Mouse (Mus musculus) liver, embryonic 14.5 days (tissue): ENCODE results near the gene Fam83d. TPM values are rescaled to one million over a fixed set of nuclear protein-coding genes. Genes with fewer than 3 reads are reported as not detected.

ENCODE experiments used
- ATAC-seq: fragments of 200-750 bp; cut with Nextera tagmentation; 2 replicates; pipeline ENCODE4 v1.8.0; 2017; ENCODE audit warnings: moderate number of reproducible peaks, mild to moderate bottlenecking, moderate library complexity; ENCODE audit not compliant: insufficient read depth
- DNase-seq, 3 experiments: peaks; one replicate each; pipeline ENCODE4 v3.0.0-alpha.2; 2012 to 2013; ENCODE audit warnings: low read depth in 3 of 3, low spot score in 3 of 3
- H3K27ac ChIP-seq: fragments of 300-500 bp; sonication (generic); 2 replicates; pipeline ENCODE4 v1.5.1; 2014; ENCODE audit warnings: moderate library complexity, mild to moderate bottlenecking, control low read depth, inconsistent platforms
- H3K27me3 ChIP-seq: fragments of 300-500 bp; sonication (generic); 2 replicates; pipeline ENCODE4 v1.6.1; 2014; ENCODE audit warnings: mild to moderate bottlenecking, low read length, moderate library complexity; ENCODE audit not compliant: control insufficient read depth, insufficient read depth
- H3K36me3 ChIP-seq: fragments of 300-500 bp; sonication (generic); replicated peaks from 2 replicates; pipeline ENCODE4 v1.6.1; 2014; ENCODE audit warnings: low read depth; ENCODE audit not compliant: control insufficient read depth, insufficient read depth
- H3K4me1 ChIP-seq, 2 experiments: fragments of 200-500 bp in 1 of 2; fragments of 300-500 bp in 1 of 2; sonication (generic) in 1 of 2; replicated peaks; 2 replicates each; pipeline ENCODE4 v1.6.1; 2012 to 2014; ENCODE audit warnings: antibody characterized with exemption in 1 of 2, inconsistent platforms in 1 of 2, low read length in 1 of 2; ENCODE audit not compliant: control insufficient read depth in 2 of 2, insufficient read depth in 2 of 2
- H3K4me2 ChIP-seq: fragments of 300-500 bp; sonication (generic); 2 replicates; pipeline ENCODE4 v1.6.1; 2014; ENCODE audit warnings: low read depth, mild to moderate bottlenecking, control low read depth, moderate library complexity
- H3K4me3 ChIP-seq, 2 experiments: fragments of 200-500 bp in 1 of 2; fragments of 300-500 bp in 1 of 2; sonication (generic) in 1 of 2; 2 replicates each; pipeline ENCODE4 v1.5.1; 2012 to 2014; ENCODE audit warnings: low read depth in 2 of 2, low read length in 2 of 2, mild to moderate bottlenecking in 2 of 2, control low read depth in 1 of 2, inconsistent platforms in 1 of 2, moderate library complexity in 1 of 2; ENCODE audit not compliant: insufficient read depth in 1 of 2
- H3K9ac ChIP-seq: fragments of 300-500 bp; sonication (generic); replicated peaks from 2 replicates; pipeline ENCODE4 v1.6.1; 2014; ENCODE audit warnings: mild to moderate bottlenecking, control low read depth, moderate library complexity
- H3K9me3 ChIP-seq: fragments of 300-500 bp; sonication (generic); 2 replicates; pipeline ENCODE4 v1.6.1; 2016; ENCODE audit warnings: low read length, mixed read lengths; ENCODE audit not compliant: control insufficient read depth
- CTCF ChIP-seq: IDR thresholded peaks from 2 replicates; pipeline ENCODE4 v1.5.1; 2016; ENCODE audit warnings: antibody characterized with exemption, low read depth, control low read depth
- EP300 ChIP-seq: IDR thresholded peaks from 2 replicates; pipeline ENCODE4 v1.6.1; 2016; ENCODE audit warnings: antibody characterized with exemption, low read depth
- WGBS: fragments of 180-500 bp; shearing (Covaris S2); extraction: QIAGEN DNeasy Blood & Tissue Kit; methylation state at CpG from one replicate; pipeline ENCODE4 v1.1.7; 2014; ENCODE audit not compliant: insufficient replicate concordance; 5-methylcytosine and 5-hydroxymethylcytosine counted together
- polyA plus RNA-seq, 2 experiments: library from polyadenylated mRNA; depleted of rRNA in 1 of 2; stranded (reverse) in 1 of 2; unstranded in 1 of 2; fragments of >200 nt; fragmentation: Nextera tagmentation in 1 of 2; extraction: Ambion mirVana in 1 of 2; gene quantifications; 2 replicates each; pipeline versions ENCODE4 v1.2.1 to v1.2.3; 2012 to 2014

Fam83d gene
- polyA plus RNA-seq (2012; rRNA removed) (11.6 and 12.4 TPM in 2 replicates), polyA plus RNA-seq (2014; fragmentation: Nextera tagmentation; extraction: Ambion mirVana) (11.2 and 13.7 TPM in 2 replicates)

GRCm38 (mm10) chr2:158767742-158768339 lies at the start of gene Fam83d:
Gene Fam83d, plus strand, starts transcription at chr2:158768093.
- peaks cover 20 to 29% of the 10 kb centered on the region in 2 experiments for H3K4me1 ChIP-seq
- peak; percentile 38; the same call in 1 of the 2 replicates for TF ChIP-seq EP300
- TF ChIP-seq CTCF = peak; percentile 97
- H3K9ac ChIP-seq = peak within 1 kb of the TSS; percentile 86
- peaks cover 12% of the 10 kb centered on the region for H3K36me3 ChIP-seq
- ATAC-seq (peak; percentile 92), DNase-seq (peak; percentile 96 to 98 (median 97))
- no peaks in the 10 kb centered on the region for H3K27me3 ChIP-seq
- peak within 1 kb of the TSS; percentile 73 to 79 for H3K4me3 ChIP-seq
- H3K4me2 ChIP-seq = peak within 1 kb of the TSS; percentile 100
- peak within 1 kb of the TSS; percentile 70 for H3K27ac ChIP-seq
- under 1% methylated on average over 37 of the region's 48 CpGs for WGBS
- H3K9me3 ChIP-seq = no peaks in the 10 kb centered on the region

GRCm38 (mm10) chr2:158718816-158719549 lies 48.9 kb upstream of the Fam83d start:
- Histone ChIP-seq H3K4me1 (0 out of 4 replicates have a peak, but pooled peaks cover 0 to 3% of the 10 kb centered on the region in 2 experiments), H3K27me3 (no peaks in the 10 kb centered on the region), H3K9me3 (no peaks in the 10 kb centered on the region), H3K4me2 (no peak overlapping the region), H3K9ac (no peak overlapping the region), H3K4me3 (no peak overlapping the region), H3K27ac (no peak overlapping the region), H3K36me3 (no peaks in the 10 kb centered on the region)
- no peak for TF ChIP-seq EP300
- no peak for TF ChIP-seq CTCF
- ATAC-seq (no peak), DNase-seq (no peak)
- 52% methylated on average over 12 of the region's 12 CpGs for WGBS

GRCm38 (mm10) chr2:158720715-158721370 lies 47.0 kb upstream of the Fam83d start:
- ATAC-seq (no peak), DNase-seq (no peak)
- H3K4me2 ChIP-seq = no peak overlapping the region
- no peaks in the 10 kb centered on the region for H3K36me3 ChIP-seq
- no peaks in the 10 kb centered on the region for H3K27me3 ChIP-seq
- no peak overlapping the region for H3K4me3 ChIP-seq
- H3K27ac ChIP-seq = no peak overlapping the region
- 0 out of 4 replicates have a peak, but pooled peaks cover 0 to 3% of the 10 kb centered on the region in 2 experiments for H3K4me1 ChIP-seq
- TF ChIP-seq EP300 (no peak), CTCF (no peak)
- 65% methylated on average over 16 of the region's 16 CpGs for WGBS
- H3K9ac ChIP-seq = no peak overlapping the region
- no peaks in the 10 kb centered on the region for H3K9me3 ChIP-seq

GRCm38 (mm10) chr2:158721481-158721880 lies 46.4 kb upstream of the Fam83d start:
- Histone ChIP-seq H3K36me3 (no peaks in the 10 kb centered on the region), H3K27me3 (no peaks in the 10 kb centered on the region), H3K4me3 (no peak overlapping the region), H3K9me3 (no peaks in the 10 kb centered on the region), H3K9ac (no peak overlapping the region), H3K27ac (no peak overlapping the region), H3K4me2 (no peak overlapping the region), H3K4me1 (0 out of 4 replicates have a peak, but pooled peaks cover 0 to 3% of the 10 kb centered on the region in 2 experiments)
- DNase-seq = no peak
- TF ChIP-seq EP300 (no peak), CTCF (no peak)
- ATAC-seq = no peak
- WGBS = 34% methylated on average over 3 of the region's 3 CpGs
